Mouse (Mus musculus) kidney, postnatal 0 days (tissue): ENCODE measurements at regions not wholly inside any gene's neighbourhood (a gene's known extent, or its start where the extent isn't known, plus 50 kb on each side); places are given as distances from the start of the nearest gene placed in this dataset.

Source experiments
- ATAC-seq: fragments of 200-750 bp; cut with Nextera tagmentation; replicated peaks from 2 replicates; pipeline ENCODE4 v1.8.0; 2017; ENCODE audit warnings: low read depth, moderate number of reproducible peaks, moderate TSS enrichment, moderate library complexity; ENCODE audit not compliant: low FRiP score
- DNase-seq: peaks from one replicate; pipeline ENCODE4 v3.0.0-alpha.2; 2016; ENCODE audit warnings: low spot score
- H3K27ac ChIP-seq: fragments of 300-500 bp; sonication (generic); 2 replicates; pipeline ENCODE4 v1.5.1; 2014; ENCODE audit warnings: mild to moderate bottlenecking
- H3K27me3 ChIP-seq: fragments of 300-500 bp; sonication (generic); 2 replicates; pipeline ENCODE4 v1.6.1; 2014; ENCODE audit warnings: low read length, mixed read lengths; ENCODE audit not compliant: insufficient read depth
- H3K36me3 ChIP-seq: fragments of 300-500 bp; sonication (generic); 2 replicates; pipeline ENCODE4 v1.6.1; 2014; ENCODE audit warnings: low read length, mixed read lengths; ENCODE audit not compliant: insufficient read depth
- H3K4me1 ChIP-seq: fragments of 300-500 bp; sonication (generic); replicated peaks from 2 replicates; pipeline ENCODE4 v1.6.1; 2014; ENCODE audit warnings: antibody characterized with exemption, low read length, mixed read lengths; ENCODE audit not compliant: insufficient read depth
- H3K4me2 ChIP-seq: fragments of 300-500 bp; sonication (generic); 2 replicates; pipeline ENCODE4 v1.6.1; 2014; ENCODE audit warnings: mild to moderate bottlenecking, low read length, moderate library complexity, mixed read lengths
- H3K4me3 ChIP-seq: fragments of 300-500 bp; sonication (generic); replicated peaks from 2 replicates; pipeline ENCODE4 v1.5.1; 2014; ENCODE audit warnings: low read depth, low read length
- H3K9ac ChIP-seq: fragments of 300-500 bp; sonication (generic); 2 replicates; pipeline ENCODE4 v1.6.1; 2014; ENCODE audit warnings: low read depth, low read length
- H3K9me3 ChIP-seq: fragments of 300-500 bp; sonication (generic); replicated peaks from 2 replicates; pipeline ENCODE4 v1.6.1; 2016; ENCODE audit warnings: low read length, inconsistent platforms, mixed read lengths
- CTCF ChIP-seq: IDR thresholded peaks from 2 replicates; pipeline ENCODE4 v1.5.1; 2016; ENCODE audit warnings: antibody characterized with exemption, low read depth, mild to moderate bottlenecking, moderate library complexity
- WGBS: fragments of 180-500 bp; shearing (Covaris S2); extraction: QIAGEN DNeasy Blood & Tissue Kit; methylation state at CpG from one replicate; pipeline ENCODE4 v1.1.7; 2014; 5-methylcytosine and 5-hydroxymethylcytosine counted together

GRCm38 (mm10) chr12:43326714-43327334, 883.3 kb downstream of the Dnajb9 start:
- Histone ChIP-seq H3K9me3 (no peaks in the 10 kb centered on the region), H3K4me1 (no peaks in the 10 kb centered on the region), H3K4me3 (no peak overlapping the region), H3K36me3 (no peaks in the 10 kb centered on the region), H3K27ac (no peak overlapping the region), H3K4me2 (no peak overlapping the region), H3K27me3 (no peaks in the 10 kb centered on the region), H3K9ac (no peak overlapping the region)
- DNase-seq (no peak), ATAC-seq (no peak)
- WGBS = 68% methylated on average over 1 of the region's 1 CpGs
- no peak for TF ChIP-seq CTCF

DNA sequence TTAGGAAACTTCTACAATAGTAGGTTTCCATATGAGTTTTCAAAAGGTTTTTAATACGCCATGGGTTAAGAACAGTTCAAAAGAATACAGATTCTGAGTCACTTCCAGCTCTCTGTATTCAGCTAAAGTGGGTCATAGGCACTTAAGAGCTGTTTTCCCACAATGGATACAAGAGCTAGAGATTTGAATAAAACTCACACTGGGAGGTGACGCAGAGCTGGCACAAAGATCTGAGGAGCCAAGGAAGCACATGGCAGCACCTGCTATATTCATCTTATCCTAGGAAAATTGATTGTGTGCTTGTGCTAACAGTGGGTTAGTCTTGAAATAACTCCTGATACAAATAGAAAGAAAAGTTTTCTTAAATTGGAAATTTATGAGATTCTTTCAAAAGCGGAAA, 899.8 kb downstream of the Dnajb9 start:
- Histone ChIP-seq H3K4me2 (no peak overlapping the region), H3K4me3 (no peak overlapping the region), H3K27me3 (no peaks in the 10 kb centered on the region), H3K27ac (no peak overlapping the region), H3K4me1 (no peaks in the 10 kb centered on the region), H3K36me3 (no peaks in the 10 kb centered on the region), H3K9ac (no peak overlapping the region), H3K9me3 (no peaks in the 10 kb centered on the region)
- 85% methylated on average over 3 of the region's 3 CpGs for WGBS
- no peak for ATAC-seq
- no peak for TF ChIP-seq CTCF
- DNase-seq = no peak

DNA sequence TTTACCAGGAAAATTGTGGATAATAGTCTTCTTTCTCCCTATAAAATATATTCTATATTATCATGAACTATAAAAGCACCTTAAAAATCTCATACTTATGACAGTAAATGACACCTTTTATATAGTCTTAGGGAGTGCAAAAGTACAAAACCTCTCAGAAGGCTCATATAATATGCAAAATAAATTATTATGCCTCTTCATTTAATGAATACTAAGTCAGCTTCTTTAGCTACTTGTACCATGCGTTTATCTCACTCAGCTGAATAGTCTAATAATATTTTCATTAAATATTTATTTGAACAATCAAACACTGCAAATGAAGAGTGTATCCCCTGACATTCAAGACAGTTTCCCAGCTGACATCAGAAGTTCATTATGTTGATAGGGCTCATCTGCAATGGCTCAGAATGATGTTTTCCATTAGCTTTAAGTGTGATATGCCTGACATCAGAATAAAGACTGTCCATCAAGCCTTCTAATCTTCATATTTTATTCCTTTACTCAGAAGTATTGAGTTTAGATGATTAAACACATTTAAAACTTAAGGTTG, 903.5 kb downstream of the Dnajb9 start:
- Histone ChIP-seq H3K4me1 (no peaks in the 10 kb centered on the region), H3K27me3 (no peaks in the 10 kb centered on the region), H3K27ac (no peak overlapping the region), H3K9ac (no peak overlapping the region), H3K9me3 (no peaks in the 10 kb centered on the region), H3K4me2 (no peak overlapping the region), H3K36me3 (no peaks in the 10 kb centered on the region), H3K4me3 (no peak overlapping the region)
- WGBS = 76% methylated on average over 1 of the region's 1 CpGs
- DNase-seq (no peak), ATAC-seq (no peak)
- TF ChIP-seq CTCF = no peak

DNA sequence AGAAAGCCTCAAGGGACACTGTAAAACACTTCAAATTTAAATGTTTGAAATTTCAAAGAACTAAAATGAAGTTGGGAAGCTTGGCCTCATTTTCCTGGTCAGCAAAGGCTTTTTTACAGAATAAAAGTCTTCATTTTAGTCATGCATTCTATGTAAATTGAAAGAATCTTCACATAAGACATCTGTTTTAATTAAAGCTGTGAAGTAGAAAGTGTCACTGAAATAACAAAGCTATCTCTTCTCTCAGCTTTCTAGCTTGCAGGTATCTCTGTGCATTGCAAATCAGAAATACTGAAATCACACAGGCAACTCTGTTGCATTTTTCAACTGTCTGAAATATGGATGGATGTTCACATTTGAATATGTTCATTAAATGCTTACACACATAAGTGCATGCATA, 909.6 kb downstream of the Dnajb9 start:
- Histone ChIP-seq H3K4me1 (no peaks in the 10 kb centered on the region), H3K4me3 (no peak overlapping the region), H3K9me3 (no peaks in the 10 kb centered on the region), H3K4me2 (no peak overlapping the region), H3K27me3 (no peaks in the 10 kb centered on the region), H3K9ac (no peak overlapping the region), H3K36me3 (no peaks in the 10 kb centered on the region), H3K27ac (no peak overlapping the region)
- no peak for TF ChIP-seq CTCF
- ATAC-seq (no peak), DNase-seq (no peak)

DNA sequence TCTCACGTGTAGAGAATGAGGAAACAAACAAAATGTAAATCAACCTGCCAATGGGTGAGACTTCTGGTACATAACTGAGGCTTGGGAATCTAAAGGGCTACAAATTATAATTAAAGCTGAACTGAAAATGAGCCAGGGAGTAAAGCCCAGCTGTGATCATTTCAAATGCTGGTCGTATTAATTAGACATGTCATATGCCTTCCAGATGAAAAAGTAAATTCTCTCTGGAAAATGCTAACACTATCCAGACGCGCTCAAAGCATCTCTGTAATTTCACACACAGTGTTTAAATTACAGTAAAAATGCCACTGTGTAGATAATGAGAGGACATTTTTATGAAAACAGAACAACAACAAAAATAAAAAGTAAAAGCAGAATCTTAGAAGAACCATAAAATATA, 929.7 kb downstream of the Dnajb9 start:
- Histone ChIP-seq H3K4me1 (no peaks in the 10 kb centered on the region), H3K36me3 (no peaks in the 10 kb centered on the region), H3K9ac (no peak overlapping the region), H3K4me3 (no peak overlapping the region), H3K9me3 (no peaks in the 10 kb centered on the region), H3K4me2 (no peak overlapping the region), H3K27me3 (no peaks in the 10 kb centered on the region), H3K27ac (no peak overlapping the region)
- TF ChIP-seq CTCF = no peak
- 44% methylated on average over 4 of the region's 4 CpGs for WGBS
- ATAC-seq (no peak), DNase-seq (no peak)

- no peak overlapping the region for H3K4me3 ChIP-seq
- no peak overlapping the region for H3K4me2 ChIP-seq
- DNase-seq (no peak), ATAC-seq (no peak)
- 81% methylated on average over 1 of the region's 1 CpGs for WGBS
- H3K9me3 ChIP-seq = no peaks in the 10 kb centered on the region
- TF ChIP-seq CTCF = no peak
- H3K27ac ChIP-seq = no peak overlapping the region
- H3K36me3 ChIP-seq = no peaks in the 10 kb centered on the region
- no peaks in the 10 kb centered on the region for H3K4me1 ChIP-seq
- H3K9ac ChIP-seq = no peak overlapping the region
- no peaks in the 10 kb centered on the region for H3K27me3 ChIP-seq
Measured at GRCm38 (mm10) chr12:43265016-43265415, 945.1 kb downstream of the Dnajb9 start.

DNA sequence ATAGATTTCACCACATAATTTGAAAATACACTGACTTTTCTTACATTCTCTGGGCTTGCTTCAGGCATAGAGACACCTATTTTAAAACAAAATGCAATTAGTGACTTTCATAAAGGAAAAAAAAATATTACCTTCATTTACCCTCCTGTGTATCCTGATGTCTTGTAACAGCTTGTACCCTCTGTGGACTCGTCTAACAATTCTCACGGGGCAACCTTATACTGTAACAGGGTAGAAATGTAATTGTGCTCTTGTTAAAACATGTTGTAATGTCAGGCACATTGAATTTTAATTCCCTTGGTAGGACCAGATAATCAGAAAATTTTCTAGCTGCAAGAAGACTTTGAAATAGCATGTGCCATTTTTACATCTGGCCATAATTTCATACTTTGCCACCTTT, 946.3 kb downstream of the Dnajb9 start:
- no peak overlapping the region for H3K4me2 ChIP-seq
- H3K4me1 ChIP-seq = no peaks in the 10 kb centered on the region
- no peaks in the 10 kb centered on the region for H3K36me3 ChIP-seq
- 74% methylated on average over 2 of the region's 2 CpGs for WGBS
- DNase-seq = no peak
- H3K9ac ChIP-seq = no peak overlapping the region
- H3K4me3 ChIP-seq = no peak overlapping the region
- no peak for TF ChIP-seq CTCF
- ATAC-seq = no peak
- H3K27me3 ChIP-seq = no peaks in the 10 kb centered on the region
- no peaks in the 10 kb centered on the region for H3K9me3 ChIP-seq
- H3K27ac ChIP-seq = no peak overlapping the region
